Mouse (Mus musculus) CD4-positive, CD25-positive, alpha-beta regulatory T cell, adult 4 months (primary cell): ENCODE measurements at regions not wholly inside any gene's neighbourhood (a gene's known extent, or its start where the extent isn't known, plus 50 kb on each side); places are given as distances from the start of the nearest gene placed in this dataset.

ENCODE experiments used
- ATAC-seq: one replicate; pipeline ENCODE4 v1.8.0; 2017

GRCm38 (mm10) chr13:102143848-102144247 is 375.8 kb upstream of the Pik3r1 start:
- ATAC-seq, result peak; percentile 92

DNA sequence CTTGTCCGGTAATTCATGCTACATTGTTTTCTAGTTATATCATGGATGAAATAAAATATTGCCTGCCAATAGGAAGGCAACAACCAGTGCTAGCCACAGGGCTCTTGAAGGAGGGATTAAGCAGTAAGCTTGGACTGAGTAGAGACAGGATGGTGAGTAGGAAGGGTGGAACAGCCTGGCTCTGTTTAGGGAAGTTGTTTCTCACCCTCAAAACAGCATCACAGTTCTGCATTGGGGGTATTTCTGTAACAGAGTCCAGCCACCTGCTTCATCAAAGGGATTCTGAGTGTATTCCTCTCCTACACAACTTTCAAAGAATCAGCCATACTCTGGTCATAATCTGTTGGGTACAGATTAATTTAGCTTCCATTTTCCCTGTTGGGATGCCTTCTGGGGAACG is 380.0 kb upstream of the Pik3r1 start:
- ATAC-seq, result no peak

- no peak for ATAC-seq
Observed at GRCm38 (mm10) chr13:102153785-102154608, 386.0 kb upstream of the Pik3r1 start.

- ATAC-seq, result no peak
Observed at GRCm38 (mm10) chr13:102154609-102154899, 386.5 kb upstream of the Pik3r1 start.

DNA sequence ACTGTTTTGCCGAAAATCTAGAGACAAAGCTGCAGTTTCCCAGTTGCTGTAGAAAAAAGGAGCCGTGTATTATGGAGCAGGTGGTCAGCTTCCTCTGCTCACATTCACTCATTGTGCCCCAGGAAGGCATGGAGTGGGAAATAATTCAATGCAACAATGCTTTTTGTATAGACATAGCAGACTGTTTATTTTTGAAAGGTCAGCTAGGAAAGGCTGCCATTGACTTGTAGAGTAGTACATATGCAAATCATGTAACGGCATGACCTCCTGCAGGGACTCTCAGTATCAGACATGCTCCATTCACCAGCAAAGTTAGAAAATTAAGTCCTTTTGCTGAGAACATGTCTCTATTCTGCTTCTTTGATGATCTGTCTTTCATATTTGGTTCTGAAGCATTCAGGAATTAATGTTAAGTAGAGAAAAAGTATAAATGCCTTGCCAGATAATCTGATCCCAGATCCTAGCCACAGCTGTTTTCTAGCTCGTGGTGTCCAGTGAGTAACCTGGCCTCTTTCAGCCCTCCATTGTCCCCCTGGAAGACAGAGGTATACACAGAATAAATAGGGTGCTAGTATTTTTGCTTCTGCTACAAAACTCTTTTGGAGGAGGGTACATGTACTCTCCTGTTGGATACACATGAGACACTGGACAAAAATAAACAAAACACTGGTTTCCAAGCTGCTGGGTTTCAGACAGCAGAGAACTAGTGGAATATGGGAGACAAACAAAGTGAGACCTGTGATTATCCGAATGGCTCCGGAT is 389.5 kb upstream of the Pik3r1 start:
- ATAC-seq, result no peak

GRCm38 (mm10) chr13:102173382-102174234 is 405.6 kb upstream of the Pik3r1 start:
- no peak for ATAC-seq

- no peak for ATAC-seq
Observed at GRCm38 (mm10) chr13:102174431-102174830, 406.4 kb upstream of the Pik3r1 start.

DNA sequence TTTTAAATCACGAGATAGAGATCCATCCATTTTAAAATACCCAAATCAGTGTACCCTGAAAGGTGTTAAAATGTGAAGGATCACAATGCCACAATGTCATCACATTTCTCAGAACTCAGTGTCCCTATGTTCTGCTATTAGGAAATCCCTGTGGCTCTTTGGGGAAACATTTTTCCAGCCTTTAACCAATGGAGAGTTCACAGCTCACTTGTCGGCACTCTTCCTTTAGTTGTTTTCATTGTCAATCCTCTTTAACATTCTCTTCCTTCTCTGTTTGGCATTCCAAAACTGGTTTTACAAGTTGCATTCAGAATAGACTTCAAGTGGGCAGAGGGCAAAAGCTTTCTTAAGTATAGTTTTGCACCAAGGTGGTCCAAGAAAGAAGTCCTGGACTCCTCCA is 406.9 kb upstream of the Pik3r1 start:
- no peak for ATAC-seq

GRCm38 (mm10) chr13:102175406-102175805 is 407.4 kb upstream of the Pik3r1 start:
- no peak for ATAC-seq

DNA sequence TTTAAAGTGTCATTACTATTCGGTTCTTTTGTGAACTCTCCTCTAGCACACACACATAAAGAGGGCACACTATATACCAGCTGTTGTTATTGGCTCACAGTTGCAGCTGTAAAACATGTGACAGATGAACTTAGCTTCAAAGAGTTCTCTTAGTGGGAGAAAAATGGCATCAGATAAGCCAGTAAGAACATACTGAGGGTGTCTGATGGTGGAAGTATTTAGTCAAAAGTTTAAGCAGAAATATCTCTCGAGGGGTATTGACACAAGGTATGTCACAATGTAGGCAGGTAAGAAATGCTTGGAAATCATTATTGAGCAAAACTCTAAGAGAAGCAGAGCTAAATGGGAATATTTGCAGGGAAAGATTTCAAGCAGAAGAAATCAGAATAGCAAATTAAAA is 408.4 kb upstream of the Pik3r1 start:
- no peak for ATAC-seq

GRCm38 (mm10) chr13:102194716-102195115 is 426.7 kb upstream of the Pik3r1 start:
- no peak for ATAC-seq

GRCm38 (mm10) chr13:102202301-102202700 is 434.3 kb upstream of the Pik3r1 start:
- ATAC-seq, result no peak

DNA sequence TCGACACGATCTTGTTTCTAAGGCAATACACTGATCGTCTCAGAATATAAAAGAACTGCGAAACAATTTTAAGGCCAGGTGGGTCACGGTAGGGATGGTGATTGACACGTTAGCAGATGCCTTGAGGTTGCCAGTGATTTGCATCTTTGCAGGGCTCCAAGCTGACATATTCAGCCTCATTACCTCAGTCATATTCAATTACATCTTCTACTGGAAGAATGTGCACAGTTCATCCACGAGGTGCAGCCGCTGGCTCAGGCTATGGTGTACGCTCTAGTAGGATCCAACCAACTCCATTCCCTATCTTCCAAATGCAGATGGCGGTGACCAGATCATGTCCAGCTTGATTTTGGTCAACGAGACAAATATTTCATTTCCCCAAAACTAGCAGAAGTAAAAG is 450.5 kb upstream of the Pik3r1 start:
- ATAC-seq, result no peak

GRCm38 (mm10) chr13:102231048-102231447 is 462.3 kb upstream of the Cd180 start:
- ATAC-seq, result no peak

DNA sequence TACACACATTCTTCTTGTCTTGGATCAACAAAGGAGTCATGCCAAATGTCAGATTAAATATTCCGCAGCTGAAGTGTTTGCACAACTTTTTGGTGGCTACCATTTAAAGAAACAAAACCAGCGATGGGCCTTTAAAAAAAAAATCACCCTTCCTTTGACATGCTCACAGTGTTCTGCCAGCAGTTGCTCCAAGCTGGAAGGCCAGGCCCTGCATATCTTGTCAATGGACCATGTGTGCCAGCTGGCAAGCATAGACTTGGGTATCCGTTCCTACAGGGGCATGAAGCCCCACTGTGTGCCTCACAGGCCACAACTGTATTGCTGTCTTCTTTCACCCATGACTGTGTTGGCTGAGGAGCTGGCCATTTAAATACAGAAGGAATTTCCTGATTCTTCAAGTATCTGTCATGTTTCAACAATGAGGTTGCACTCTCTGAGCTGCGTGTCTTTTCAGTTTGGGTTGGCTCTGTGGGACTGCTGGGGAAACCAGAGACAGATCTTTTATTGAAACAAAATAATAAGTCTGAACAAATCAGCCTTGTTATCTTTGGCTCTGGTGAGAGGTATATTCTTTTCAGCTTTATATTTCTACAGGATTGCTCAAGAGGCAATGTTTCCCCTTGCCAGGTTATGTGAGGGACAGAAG is 460.9 kb upstream of the Cd180 start:
- ATAC-seq, result no peak

GRCm38 (mm10) chr13:102250884-102251283 is 442.5 kb upstream of the Cd180 start:
- ATAC-seq, result no peak

GRCm38 (mm10) chr13:102251709-102252108 is 441.6 kb upstream of the Cd180 start:
- no peak for ATAC-seq

GRCm38 (mm10) chr13:102255401-102256371 is 437.7 kb upstream of the Cd180 start:
- ATAC-seq, result no peak

DNA sequence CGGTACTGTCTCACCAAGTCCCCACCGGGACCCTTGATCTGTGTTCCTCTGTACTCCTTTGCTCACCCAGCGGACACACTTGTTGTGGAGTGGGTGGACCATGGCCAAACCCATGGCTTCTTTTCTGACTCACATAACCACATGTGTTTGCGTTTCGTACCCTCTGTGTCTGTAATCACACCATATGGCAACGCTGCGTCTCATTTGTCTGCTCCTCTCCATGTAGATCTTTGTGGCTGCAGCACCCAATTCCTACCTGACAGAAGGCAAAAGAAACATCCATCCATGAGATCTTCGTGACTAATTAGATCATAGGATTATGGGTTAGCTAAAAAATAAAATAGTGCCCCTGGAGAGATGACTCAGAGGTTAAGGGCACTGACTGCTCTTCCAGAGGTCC is 435.2 kb upstream of the Cd180 start:
- ATAC-seq, result no peak

DNA sequence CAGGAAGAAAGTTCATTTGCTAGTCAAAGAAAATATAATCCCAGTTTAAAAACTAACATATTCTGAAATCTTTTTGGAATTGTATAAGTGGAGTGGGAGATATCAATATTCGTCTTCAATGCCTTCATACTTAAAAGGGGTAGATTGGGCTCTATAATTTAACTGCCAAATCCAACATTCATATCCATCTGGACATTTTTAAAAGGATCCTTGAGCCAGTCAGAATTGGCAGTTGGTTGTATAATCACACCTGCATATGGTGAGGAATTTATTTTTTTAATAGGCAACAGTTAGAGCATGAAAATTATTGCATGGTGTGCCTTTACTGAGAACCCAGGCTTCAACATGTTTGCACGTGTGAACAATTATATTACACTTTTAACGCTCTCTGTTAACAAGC is 419.5 kb upstream of the Cd180 start:
- ATAC-seq, result no peak

- no peak for ATAC-seq
Observed at GRCm38 (mm10) chr13:102275296-102275695, 418.1 kb upstream of the Cd180 start.

DNA sequence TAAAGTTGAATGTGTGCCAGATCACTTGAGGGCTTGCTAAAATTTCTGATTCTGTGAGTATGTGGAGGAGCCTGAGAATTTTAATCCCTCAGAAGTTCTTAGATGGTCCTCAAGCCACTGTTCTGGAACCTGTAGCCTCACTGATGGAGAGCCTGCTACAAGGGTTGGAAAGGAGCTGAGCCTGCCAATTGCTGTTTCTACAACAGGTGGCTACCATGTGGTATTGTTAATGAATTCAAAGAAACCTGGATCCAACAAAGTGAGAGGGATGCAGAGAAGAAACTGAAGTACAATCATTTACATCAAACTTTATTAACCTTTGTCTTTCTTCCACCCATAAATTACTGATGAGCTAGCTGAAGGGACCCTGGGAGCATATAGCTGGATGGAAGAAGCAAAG is 416.5 kb upstream of the Cd180 start:
- no peak for ATAC-seq
